Comparison of ENCODE assay signal across 20 mouse cellular contexts in genomic region chr15:62503866-62504265, GRCm38 (mm10).
DNase-seq lines count a peak whose midpoint lies in the region; ATAC-seq lines count a peak whose summit lies in the region.
"Had no signal": no experiment of that assay in that cellular context is flagged by ENCODE, and none has a peak within 500 bp of the region (broad histone marks: within the 10 kb centered on the region; RNA-seq: fewer than 3 reads in every experiment).

No protein-coding gene starts in this region.

- no peaks in the 10 kb centered on the region for H3K4me1 ChIP-seq in hindbrain, embryonic 16.5 days (ENCODE audit: control insufficient read depth, insufficient read depth, low read depth, low read length)
- no peaks in the 10 kb centered on the region for H3K4me1 ChIP-seq in hindbrain, embryonic 12.5 days
- H3K4me1 ChIP-seq: embryonic facial prominence, embryonic 15.5 days had no signal

- H3K4me3 ChIP-seq in hindbrain, embryonic 16.5 days (ENCODE audit: low read length), result no peak overlapping the region
- no peak overlapping the region for H3K4me3 ChIP-seq in hindbrain, embryonic 12.5 days
- H3K4me3 ChIP-seq: embryonic facial prominence, embryonic 15.5 days; erythroblast, embryonic 14.5 days; gastrocnemius, adult 2 months; heart, embryonic 13.5 days had no signal

- DNase-seq in cerebellum, postnatal 10 days, result peak; percentile 4 to 10
- no peak for DNase-seq in cerebellum, postnatal 25 days
- peak; percentile 18 for DNase-seq in left cerebral cortex, postnatal 4 days
- DNase-seq in left cerebral cortex, postnatal 14 days (ENCODE audit: low spot score in 2 of 2), result no peak
- DNase-seq in right cerebral cortex, postnatal 36 days (ENCODE audit: low spot score in 2 of 2), result no peak
- DNase-seq: adrenal gland, adult 2 months; adrenal gland, postnatal 25 days; cerebellum, adult 11 months; cerebellum, adult 8-10 months; cerebellum, postnatal 36 days; gastrocnemius, adult 2 months; gastrocnemius, postnatal 25 days; heart, postnatal 36 days had no signal

- no peak overlapping the region for H3K27ac ChIP-seq in hindbrain, embryonic 16.5 days (ENCODE audit: low read depth, low read length)
- H3K27ac ChIP-seq in hindbrain, embryonic 12.5 days, result no peak overlapping the region
- H3K27ac ChIP-seq: embryonic facial prominence, embryonic 15.5 days; gastrocnemius, adult 2 months; heart, embryonic 13.5 days had no signal

- H3K4me2 ChIP-seq in hindbrain, embryonic 16.5 days (ENCODE audit: low read length), result no peak overlapping the region
- H3K4me2 ChIP-seq in hindbrain, embryonic 12.5 days (replicated peaks), result no peak overlapping the region
- H3K4me2 ChIP-seq: embryonic facial prominence, embryonic 15.5 days; heart, embryonic 13.5 days had no signal

- WGBS in hindbrain, embryonic 16.5 days, result 65% methylated on average over 3 of the region's 3 CpGs
- 80% methylated on average over 3 of the region's 3 CpGs for WGBS in hindbrain, embryonic 12.5 days

- no peak overlapping the region for H3K9ac ChIP-seq in hindbrain, embryonic 16.5 days (ENCODE audit: low read depth, low read length)
- H3K9ac ChIP-seq in hindbrain, embryonic 12.5 days, result no peak overlapping the region
- H3K9ac ChIP-seq: embryonic facial prominence, embryonic 15.5 days; heart, embryonic 13.5 days had no signal

- ATAC-seq in hindbrain, embryonic 16.5 days, result 0 out of 2 replicates have a peak, but pooled peaks have one; percentile 40
- no peak for ATAC-seq in hindbrain, embryonic 12.5 days (ENCODE audit: low FRiP score)
- peak; percentile 32 for ATAC-seq in CD4-positive, CD25-positive, alpha-beta regulatory T cell, adult 4 months
- ATAC-seq: intestine, postnatal 0 days had no signal

- no peaks in the 10 kb centered on the region for H3K27me3 ChIP-seq in hindbrain, embryonic 16.5 days (replicated peaks; ENCODE audit: control insufficient read depth, insufficient read depth, low read length)
- H3K27me3 ChIP-seq in hindbrain, embryonic 12.5 days, result no peaks in the 10 kb centered on the region
- H3K27me3 ChIP-seq: embryonic facial prominence, embryonic 15.5 days; heart, embryonic 13.5 days had no signal

- intact Hi-C loops in left cerebral cortex, postnatal 4 days (cut with DNase I), result no loop called here
- intact Hi-C loops in left cerebral cortex, postnatal 14 days (cut with DNase I), result no loop called here

- no peaks in the 10 kb centered on the region for H3K36me3 ChIP-seq in hindbrain, embryonic 16.5 days (ENCODE audit: control insufficient read depth, insufficient read depth, low read length)
- H3K36me3 ChIP-seq in hindbrain, embryonic 12.5 days, result no peaks in the 10 kb centered on the region
- H3K36me3 ChIP-seq: embryonic facial prominence, embryonic 15.5 days; heart, embryonic 13.5 days had no signal

- no peaks in the 10 kb centered on the region for H3K9me3 ChIP-seq in hindbrain, embryonic 16.5 days (ENCODE audit: control insufficient read depth, low read length)
- H3K9me3 ChIP-seq in hindbrain, embryonic 12.5 days (replicated peaks), result no peaks in the 10 kb centered on the region
- H3K9me3 ChIP-seq: embryonic facial prominence, embryonic 15.5 days; heart, embryonic 13.5 days had no signal

Comparison
In these comparisons a context has a peak if more than half of its experiments do, and no peak if none do; other contexts are left out.
1. DNase-seq: peak in cerebellum, postnatal 10 days (2 of 2) and left cerebral cortex, postnatal 4 days (single experiment); none in cerebellum, postnatal 25 days (0 of 2), left cerebral cortex, postnatal 14 days (0 of 2) and right cerebral cortex, postnatal 36 days (0 of 2).